Mouse (Mus musculus) embryonic fibroblast, embryonic 13.5 days (primary cell): ENCODE measurements around the gene Kif26b.

Experiments
- CTCF ChIP-seq: IDR thresholded peaks from 2 replicates; pipeline ENCODE4 v1.5.1; 2011; ENCODE audit warnings: mild to moderate bottlenecking, control low read depth, low read length, moderate library complexity, borderline replicate concordance; ENCODE audit not compliant: insufficient read depth
- POLR2A ChIP-seq: IDR thresholded peaks from 2 replicates; pipeline ENCODE4 v1.6.1; 2011; ENCODE audit warnings: low read depth, mild to moderate bottlenecking, control low read depth, low read length, moderate library complexity

DNA sequence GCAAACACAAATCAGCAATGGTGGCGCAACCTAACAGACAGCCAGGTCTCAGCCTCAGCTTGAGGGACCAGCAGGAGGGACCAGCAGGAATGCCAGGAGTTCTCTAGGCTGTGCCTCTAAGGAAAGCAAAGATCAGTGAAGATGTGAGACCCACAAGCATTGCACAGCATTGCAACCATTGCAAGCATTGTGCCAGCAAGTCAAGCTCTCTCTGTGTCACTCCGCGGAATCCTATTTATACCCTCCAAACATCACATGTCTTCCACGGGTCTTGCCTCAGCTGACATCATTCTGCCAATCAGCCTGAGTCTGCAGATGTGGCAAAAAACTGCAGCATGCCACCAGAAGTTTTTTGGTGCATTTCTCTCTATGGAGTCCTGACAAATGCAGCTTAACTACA is 411.4 kb downstream of the Kif26b start:
- TF ChIP-seq CTCF (no peak), POLR2A (no peak)
